Comparison of ENCODE assay signal across 15 mouse cellular contexts in genomic region chr3:95932157-95932556, GRCm38 (mm10). TPM values are rescaled to one million over a fixed set of nuclear protein-coding genes. Genes with fewer than 3 reads are reported as not detected.
DNase-seq lines count a peak whose midpoint lies in the region; ATAC-seq and TF ChIP-seq lines count a peak whose summit lies in the region.
"Had no signal": no experiment of that assay in that cellular context is flagged by ENCODE, and none has a peak within 500 bp of the region (broad histone marks: within the 10 kb centered on the region; RNA-seq: fewer than 3 reads in every experiment).

No protein-coding gene starts in this region.

- ATAC-seq in CD4-positive, CD25-positive, alpha-beta regulatory T cell, adult 4 months = no peak
- no peak for ATAC-seq in midbrain, postnatal 0 days (ENCODE audit: low FRiP score)
- ATAC-seq in midbrain, embryonic 11.5 days (ENCODE audit: low FRiP score) = no peak

- 58% methylated on average over 1 of the region's 1 CpGs for WGBS in kidney, adult 2 months
- WGBS in midbrain, postnatal 0 days = 60% methylated on average over 1 of the region's 1 CpGs
- 59% methylated on average over 1 of the region's 1 CpGs for WGBS in midbrain, embryonic 11.5 days

- no peaks in the 10 kb centered on the region for H3K9me3 ChIP-seq in midbrain, postnatal 0 days (ENCODE audit: low read length)
- H3K9me3 ChIP-seq in midbrain, embryonic 11.5 days (ENCODE audit: control insufficient read depth, low read length) = no peaks in the 10 kb centered on the region

- peak; percentile 31 for DNase-seq in CD4-positive, CD25-positive, alpha-beta regulatory T cell, adult 2 months (ENCODE audit: low read depth, low spot score)
- DNase-seq in kidney, adult 2 months = peak; percentile 14
- no peak for DNase-seq in kidney, adult 11 months
- no peak for DNase-seq in midbrain, postnatal 0 days (ENCODE audit: low spot score)
- DNase-seq in midbrain, embryonic 11.5 days (ENCODE audit: low spot score, missing footprints) = no peak
- peak; percentile 23 for DNase-seq in naive thymus-derived CD4-positive, alpha-beta T cell, adult 2 months (ENCODE audit: low read depth)
- DNase-seq in left cerebral cortex, postnatal 4 days = no peak
- DNase-seq: adrenal gland, postnatal 36 days; cerebellum, adult 11 months; layer of hippocampus, adult 9-11 months; thymus, postnatal 25 days had no signal

- no peak for TF ChIP-seq CTCF in kidney, adult 2 months (conservative IDR thresholded peaks at IDR 0.05; ENCODE audit: insufficient read depth, insufficient read length, low read depth, low read length)
- peak; percentile 29 for TF ChIP-seq CTCF in midbrain, postnatal 0 days (IDR thresholded peaks at IDR 0.05)

- H3K27ac ChIP-seq in kidney, adult 2 months (ENCODE audit: insufficient read depth, low read depth, low read length) = peak overlapping the region; percentile 20; the same call in 1 of the 2 replicates
- H3K27ac ChIP-seq in midbrain, postnatal 0 days (ENCODE audit: low read depth, low read length) = no peak overlapping the region
- H3K27ac ChIP-seq in midbrain, embryonic 11.5 days (ENCODE audit: low read depth, low read length) = no peak overlapping the region

- intact Hi-C loops in left cerebral cortex, postnatal 4 days (cut with DNase I) = no loop called here

- no peak overlapping the region for H3K4me3 ChIP-seq in kidney, adult 2 months (ENCODE audit: insufficient read depth, low read depth, low read length)
- no peak overlapping the region for H3K4me3 ChIP-seq in midbrain, postnatal 0 days (ENCODE audit: low read depth, low read length)
- no peak overlapping the region for H3K4me3 ChIP-seq in midbrain, embryonic 11.5 days (ENCODE audit: low read depth, low read length)

- no peak overlapping the region for H3K9ac ChIP-seq in midbrain, postnatal 0 days (replicated peaks; ENCODE audit: low read length, poor library complexity, severe bottlenecking)
- H3K9ac ChIP-seq in midbrain, embryonic 11.5 days (ENCODE audit: low read length) = no peak overlapping the region

- peaks cover 10% of the 10 kb centered on the region for H3K4me1 ChIP-seq in kidney, adult 2 months (ENCODE audit: control insufficient read depth, insufficient read depth, low read length)
- H3K4me1 ChIP-seq in midbrain, postnatal 0 days (ENCODE audit: insufficient read depth, low read length) = no peaks in the 10 kb centered on the region
- H3K4me1 ChIP-seq in midbrain, embryonic 11.5 days (ENCODE audit: control insufficient read depth, insufficient read depth, low read length) = peaks cover 7% of the 10 kb centered on the region; the same call in 1 of the 2 replicates

- no peak for TF ChIP-seq POLR2A in kidney, adult 2 months (IDR thresholded peaks at IDR 0.05; ENCODE audit: low read depth, low read length)

- 0 out of 2 replicates have a peak, but pooled peaks cover 1% of the 10 kb centered on the region for H3K36me3 ChIP-seq in kidney, adult 2 months (ENCODE audit: control insufficient read depth, insufficient read depth, low read length)
- H3K36me3 ChIP-seq in midbrain, postnatal 0 days (ENCODE audit: insufficient read depth, low read length) = peaks cover 7% of the 10 kb centered on the region; the same call in 1 of the 2 replicates
- H3K36me3 ChIP-seq in midbrain, embryonic 11.5 days (ENCODE audit: control insufficient read depth, insufficient read depth, low read length) = peaks cover 22% of the 10 kb centered on the region

- no peaks in the 10 kb centered on the region for H3K27me3 ChIP-seq in kidney, adult 2 months (replicated peaks; ENCODE audit: control insufficient read depth, insufficient read depth, low read length)
- H3K27me3 ChIP-seq in midbrain, postnatal 0 days (ENCODE audit: insufficient read depth, low read length) = no peaks in the 10 kb centered on the region
- H3K27me3 ChIP-seq in midbrain, embryonic 11.5 days (ENCODE audit: control insufficient read depth, insufficient read depth, low read length) = no peaks in the 10 kb centered on the region

- no peak overlapping the region for H3K4me2 ChIP-seq in midbrain, postnatal 0 days (ENCODE audit: low read depth, low read length, poor library complexity, severe bottlenecking)
- no peak overlapping the region for H3K4me2 ChIP-seq in midbrain, embryonic 11.5 days

RNA-seq across cellular contexts. Expression of gene Anp32e, which starts 3.1 kb away (rescaled TPM):
- 100 to 1,000 TPM; 162 to 241 TPM for polyA plus RNA-seq in CD4-positive, CD25-positive, alpha-beta regulatory T cell, adult 4 months (2017; shearing (Covaris generic))
- polyA plus RNA-seq in kidney, adult 2 months (2012; rRNA removed) = 13.0 and 18.5 TPM in 2 replicates
- 24.7 and 27.5 TPM in 2 replicates for total RNA-seq in midbrain, postnatal 0 days (2014; rRNA removed)
- polyA plus RNA-seq in midbrain, postnatal 0 days (2015; fragmentation: Nextera tagmentation; extraction: Ambion mirVana) = 70.9 and 86.9 TPM in 2 replicates
- 149 and 151 TPM in 2 replicates for polyA plus RNA-seq in midbrain, embryonic 11.5 days (2014; fragmentation: Nextera tagmentation; extraction: Ambion mirVana)
- total RNA-seq in left cerebral cortex, postnatal 4 days (2021) = 10 to 100 TPM; 90.4 to 98.0 TPM

RNA-seq across cellular contexts. Expression of gene Car14, which starts 27.7 kb away (rescaled TPM):
- under 1 TPM in 1 of 2 experiments, not detected in 1; 0.39 TPM for polyA plus RNA-seq in CD4-positive, CD25-positive, alpha-beta regulatory T cell, adult 4 months (2017; shearing (Covaris generic))
- 206 TPM in 2 replicates for polyA plus RNA-seq in kidney, adult 2 months (2012; rRNA removed)
- total RNA-seq in midbrain, postnatal 0 days (2014; rRNA removed) = 5.1 and 8.0 TPM in 2 replicates
- polyA plus RNA-seq in midbrain, postnatal 0 days (2015; fragmentation: Nextera tagmentation; extraction: Ambion mirVana) = 6.8 and 7.5 TPM in 2 replicates
- 32.1 and 33.4 TPM in 2 replicates for polyA plus RNA-seq in midbrain, embryonic 11.5 days (2014; fragmentation: Nextera tagmentation; extraction: Ambion mirVana)
- total RNA-seq in left cerebral cortex, postnatal 4 days (2021) = 1 to 10 TPM; 2.4 to 2.5 TPM
- total RNA-seq: common myeloid progenitor, adult 5-6 weeks; hematopoietic stem cell, adult 5-6 weeks; monocyte, adult 5-6 weeks had no signal

RNA-seq across cellular contexts. Expression of gene Aph1a, which starts 38.4 kb away (rescaled TPM):
- polyA plus RNA-seq in CD4-positive, CD25-positive, alpha-beta regulatory T cell, adult 4 months (2017; shearing (Covaris generic)) = 10 to 100 TPM; 14.8 to 19.9 TPM
- 177 and 182 TPM in 2 replicates for polyA plus RNA-seq in kidney, adult 2 months (2012; rRNA removed)
- total RNA-seq in midbrain, postnatal 0 days (2014; rRNA removed) = 67.5 and 71.6 TPM in 2 replicates
- polyA plus RNA-seq in midbrain, postnatal 0 days (2015; fragmentation: Nextera tagmentation; extraction: Ambion mirVana) = 39.0 and 45.2 TPM in 2 replicates
- 32.5 and 34.3 TPM in 2 replicates for polyA plus RNA-seq in midbrain, embryonic 11.5 days (2014; fragmentation: Nextera tagmentation; extraction: Ambion mirVana)
- total RNA-seq in left cerebral cortex, postnatal 4 days (2021) = 100 to 1,000 TPM in 1 of 2 experiments, 10 to 100 TPM in 1; 91.1 to 101 TPM

RNA-seq across cellular contexts. Expression of gene BC028528, which starts 40.4 kb away (rescaled TPM):
- polyA plus RNA-seq in CD4-positive, CD25-positive, alpha-beta regulatory T cell, adult 4 months (2017; shearing (Covaris generic)) = 1 to 10 TPM; 1.0 to 3.3 TPM
- 5.7 and 8.1 TPM in 2 replicates for polyA plus RNA-seq in kidney, adult 2 months (2012; rRNA removed)
- total RNA-seq in midbrain, postnatal 0 days (2014; rRNA removed) = 6.5 and 27.7 TPM in 2 replicates
- polyA plus RNA-seq in midbrain, postnatal 0 days (2015; fragmentation: Nextera tagmentation; extraction: Ambion mirVana) = 14.6 and 18.8 TPM in 2 replicates
- polyA plus RNA-seq in midbrain, embryonic 11.5 days (2014; fragmentation: Nextera tagmentation; extraction: Ambion mirVana) = 8.5 and 8.9 TPM in 2 replicates
- 10 to 100 TPM in 1 of 2 experiments, 1 to 10 TPM in 1; 6.8 to 10.8 TPM for total RNA-seq in left cerebral cortex, postnatal 4 days (2021)

RNA-seq across cellular contexts. Expression of gene Ciart, which starts 50.1 kb away (rescaled TPM):
- 1 to 10 TPM; 9.1 to 9.7 TPM for polyA plus RNA-seq in CD4-positive, CD25-positive, alpha-beta regulatory T cell, adult 4 months (2017; shearing (Covaris generic))
- 5.1 and 6.0 TPM in 2 replicates for polyA plus RNA-seq in kidney, adult 2 months (2012; rRNA removed)
- 4.2 and 5.2 TPM in 2 replicates for total RNA-seq in midbrain, postnatal 0 days (2014; rRNA removed)
- polyA plus RNA-seq in midbrain, postnatal 0 days (2015; fragmentation: Nextera tagmentation; extraction: Ambion mirVana) = 9.3 and 12.6 TPM in 2 replicates
- 4.5 and 4.6 TPM in 2 replicates for polyA plus RNA-seq in midbrain, embryonic 11.5 days (2014; fragmentation: Nextera tagmentation; extraction: Ambion mirVana)
- 1 to 10 TPM; 5.6 to 6.9 TPM for total RNA-seq in left cerebral cortex, postnatal 4 days (2021)

Comparison
In these comparisons a context has a peak if more than half of its experiments do, and no peak if none do; other contexts are left out.
1. DNase-seq: peak in CD4-positive, CD25-positive, alpha-beta regulatory T cell, adult 2 months (single experiment), kidney, adult 2 months (single experiment) and naive thymus-derived CD4-positive, alpha-beta T cell, adult 2 months (single experiment); none in kidney, adult 11 months (single experiment), midbrain, postnatal 0 days (single experiment), midbrain, embryonic 11.5 days (single experiment) and left cerebral cortex, postnatal 4 days (single experiment).